Mouse (Mus musculus): ENCODE results near the gene Gabarap.
"Not testable (repeated sequence)": the region's sequence is repeated elsewhere in the genome, so short reads cannot be mapped to it uniquely, and the experiment has no call there.

Gabarap gene

DNA sequence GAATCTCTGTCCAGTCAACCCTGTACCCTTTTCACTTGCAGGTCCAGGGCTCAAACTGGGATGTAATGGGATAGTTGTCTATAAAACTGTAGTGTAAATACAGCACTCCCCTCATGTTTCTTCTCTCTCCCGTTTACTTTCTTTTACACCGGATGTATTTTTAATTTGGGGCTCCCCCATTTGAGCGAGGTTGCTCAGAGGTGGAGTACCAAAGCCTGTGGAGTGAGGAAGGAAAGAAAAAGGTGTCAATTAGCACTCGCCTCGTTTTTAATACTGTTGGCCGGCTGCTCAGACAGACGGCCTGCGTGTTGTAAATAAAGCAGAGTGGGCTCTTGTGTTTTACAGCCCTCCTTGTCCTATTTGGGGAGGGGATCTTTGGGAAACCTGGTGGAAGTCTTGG lies 8.7 kb downstream of the Gabarap start:
- DNase-seq (ENCODE audit: low spot score): no peak

DNA sequence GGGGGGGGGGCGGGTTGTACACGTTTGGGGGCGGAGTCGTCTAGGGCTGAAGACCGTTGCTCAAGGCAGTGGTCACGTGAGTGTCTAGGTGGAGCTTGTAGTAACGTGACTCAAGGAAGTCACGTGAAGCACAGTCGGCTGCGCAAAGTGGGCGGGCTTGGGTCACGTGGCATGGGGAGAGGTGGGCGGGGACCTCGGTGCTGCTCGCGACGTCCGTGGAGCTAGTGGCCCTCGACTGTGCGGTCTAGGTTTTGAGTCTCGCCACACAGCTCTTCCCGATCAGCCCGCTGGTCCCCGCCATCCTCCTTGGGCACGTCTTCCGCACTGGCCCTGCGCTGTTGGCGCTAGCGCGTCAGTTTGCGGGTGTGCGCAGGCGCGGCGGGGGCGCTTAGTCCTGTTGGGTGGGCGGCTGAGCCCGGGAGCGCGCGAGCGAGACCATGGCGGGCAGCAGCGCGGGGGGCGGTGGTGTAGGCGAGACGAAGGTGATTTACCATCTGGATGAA lies 9.5 kb downstream of the Gabarap start, which contains the start of gene Dvl2:
Gene Dvl2, plus strand, starts transcription at position 200 of the 503 bp plus-strand sequence.
- peak; percentile 69 for DNase-seq (ENCODE audit: low spot score)

DNA sequence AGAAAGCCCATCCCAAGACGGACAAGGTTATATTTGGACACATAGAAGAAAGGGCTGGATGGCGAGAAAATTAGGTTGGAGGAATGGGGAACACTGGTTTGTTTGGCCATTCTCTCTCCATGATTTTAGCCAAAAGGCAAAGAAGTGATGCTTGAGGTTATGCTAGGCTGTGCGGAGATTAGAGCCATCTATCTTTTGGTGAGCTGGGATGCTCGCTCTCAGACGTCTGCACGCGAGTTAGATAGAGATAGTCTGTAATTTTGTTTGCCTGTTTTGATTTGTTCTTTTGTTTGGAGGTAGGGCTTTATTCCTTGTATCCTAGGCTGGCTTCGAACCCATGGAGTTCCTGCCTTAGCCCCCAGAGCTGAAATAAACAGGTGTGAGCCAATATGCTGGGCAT lies 10.2 kb downstream of the Gabarap start:
- no peak for DNase-seq (ENCODE audit: low spot score)

DNA sequence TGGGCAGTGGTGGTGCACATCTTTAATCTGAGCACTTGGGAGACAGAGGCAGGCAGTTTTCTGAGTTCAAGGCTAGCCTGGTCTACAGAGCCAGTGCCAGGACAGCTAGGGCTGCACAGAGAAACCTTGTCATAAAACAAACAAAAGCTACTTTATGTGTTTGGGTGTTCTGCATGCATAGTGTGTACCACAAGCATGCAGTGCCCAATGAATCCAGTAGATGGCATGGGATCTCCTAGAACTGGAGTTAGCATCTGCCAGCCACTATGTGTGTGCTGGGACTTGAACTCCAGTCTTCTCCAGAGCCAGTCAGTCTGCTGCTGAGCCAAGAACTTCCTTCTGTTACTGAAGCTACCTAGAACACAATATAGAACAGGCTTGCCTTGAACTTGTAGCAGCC lies 10.9 kb downstream of the Gabarap start:
- DNase-seq (ENCODE audit: low spot score): no peak

DNA sequence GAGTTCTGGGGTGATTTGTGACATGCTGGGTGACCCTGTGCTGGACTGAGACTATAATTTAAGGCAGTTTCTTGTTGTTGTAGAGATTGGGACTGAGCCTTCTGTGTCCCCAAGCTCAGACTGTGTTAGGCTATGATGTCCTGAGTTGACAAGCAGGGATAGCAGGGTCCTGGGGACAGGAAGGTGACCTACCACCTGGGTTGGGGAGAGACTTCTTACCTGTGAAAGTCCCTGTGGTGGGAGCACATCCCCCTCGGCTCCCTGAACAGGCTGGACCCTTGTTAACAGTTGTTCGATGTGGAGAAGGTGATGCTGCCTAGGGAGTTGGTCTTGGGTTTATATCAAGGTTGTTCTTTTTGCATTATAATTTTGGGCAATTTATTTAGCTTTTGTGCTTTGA lies 11.5 kb downstream of the Gabarap start:
- no peak for DNase-seq (ENCODE audit: low spot score)

DNA sequence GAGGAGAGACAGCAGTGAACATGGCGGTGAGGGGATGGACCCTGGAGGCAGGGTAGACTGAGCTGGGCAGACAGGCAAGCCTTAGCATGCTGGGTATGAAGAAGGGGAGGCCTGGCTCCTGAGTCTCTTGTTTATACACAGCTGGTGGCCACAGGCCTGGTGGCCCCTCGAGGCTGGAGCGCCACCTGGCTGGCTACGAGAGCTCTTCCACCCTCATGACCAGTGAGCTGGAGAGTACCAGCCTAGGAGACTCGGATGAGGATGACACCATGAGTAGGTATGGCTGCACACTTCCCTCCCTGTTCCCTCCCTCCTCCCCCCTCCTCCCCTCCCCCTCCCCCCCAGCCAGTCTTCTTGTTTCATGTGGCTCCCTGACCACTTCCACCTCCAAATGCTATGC lies 14.6 kb downstream of the Gabarap start:
- DNase-seq (ENCODE audit: low spot score): no peak

DNA sequence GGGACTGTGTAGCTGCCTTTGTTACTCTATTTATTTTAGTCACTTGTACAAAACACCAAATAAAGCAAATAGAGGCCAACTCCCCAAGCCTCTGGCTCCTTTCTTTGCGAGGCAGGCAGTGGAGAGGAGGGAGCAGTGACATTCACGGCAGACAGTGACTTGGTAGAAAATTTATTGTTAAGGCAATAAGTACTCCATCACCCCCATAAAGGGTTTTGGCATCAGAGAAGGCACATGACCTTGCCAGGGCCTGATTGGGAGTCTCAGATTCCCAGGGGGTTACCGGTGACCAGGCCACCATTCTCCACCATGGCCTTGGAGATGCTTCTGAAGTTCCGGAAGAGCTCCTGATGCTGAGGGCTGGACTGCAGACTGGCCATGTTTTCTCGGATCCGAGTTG lies 19.1 kb downstream of the Gabarap start:
- no peak for DNase-seq (ENCODE audit: low spot score)

DNA sequence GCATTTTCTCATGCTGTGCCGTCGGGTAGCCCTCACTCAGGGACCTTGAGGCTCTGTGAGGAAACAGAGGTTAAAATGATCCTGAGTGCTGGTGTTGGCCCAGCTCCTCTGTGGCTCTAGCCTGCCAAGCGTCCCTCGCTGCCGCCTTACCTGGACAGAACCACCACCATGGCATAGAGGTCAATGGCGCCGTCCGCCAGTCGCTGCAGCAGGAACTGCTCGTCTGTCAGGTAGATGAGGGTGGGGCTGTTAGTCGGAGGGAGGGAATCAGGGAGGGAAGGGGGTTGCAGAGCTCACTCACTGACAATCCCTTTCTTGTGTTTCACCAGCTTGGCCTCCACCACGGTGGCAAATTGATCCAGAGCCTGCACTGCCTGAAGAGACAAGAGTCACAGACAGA lies 19.6 kb downstream of the Gabarap start:
- no peak for DNase-seq (ENCODE audit: low spot score)

DNA sequence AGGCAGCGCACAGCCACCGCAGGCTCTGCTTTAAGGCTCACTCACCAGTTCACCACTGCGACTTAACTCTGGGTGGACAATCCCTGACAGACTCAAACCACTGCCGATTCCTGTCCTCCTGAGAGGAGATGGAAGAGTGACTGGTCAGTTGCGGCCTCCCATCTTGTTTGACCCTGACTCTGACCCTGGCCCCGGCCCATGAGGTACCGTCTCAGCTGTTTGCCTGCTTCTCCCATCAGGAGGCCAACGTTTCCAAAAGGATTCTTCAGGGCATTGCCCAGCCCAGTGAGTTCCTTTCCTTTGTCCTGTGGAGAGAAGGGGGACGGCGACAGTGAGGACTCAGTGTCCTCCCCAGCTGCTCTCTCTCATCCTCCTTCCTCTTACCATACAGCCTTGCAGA lies 20.0 kb downstream of the Gabarap start:
- DNase-seq (ENCODE audit: low spot score): no peak

DNA sequence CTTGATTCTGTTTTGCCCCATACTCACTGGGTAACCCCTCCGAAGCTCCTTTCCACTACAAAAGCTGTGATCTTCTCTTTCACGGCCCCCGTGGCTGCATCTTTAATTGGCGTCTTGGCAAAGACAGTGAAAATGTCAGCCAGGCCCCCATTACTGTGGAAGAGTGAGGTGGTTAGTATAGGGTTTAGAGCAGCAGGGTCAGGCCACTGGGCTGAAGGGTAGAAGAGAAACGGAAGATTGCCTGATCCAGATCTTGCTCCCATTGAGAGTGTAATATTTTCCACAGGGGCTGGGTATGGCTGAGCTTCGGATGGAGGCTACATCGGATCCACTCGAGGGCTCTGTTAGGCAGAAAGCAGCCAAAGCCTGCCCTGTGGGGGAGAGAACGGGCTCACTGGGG lies 22.0 kb downstream of the Gabarap start:
- DNase-seq (ENCODE audit: low spot score): no peak

DNA sequence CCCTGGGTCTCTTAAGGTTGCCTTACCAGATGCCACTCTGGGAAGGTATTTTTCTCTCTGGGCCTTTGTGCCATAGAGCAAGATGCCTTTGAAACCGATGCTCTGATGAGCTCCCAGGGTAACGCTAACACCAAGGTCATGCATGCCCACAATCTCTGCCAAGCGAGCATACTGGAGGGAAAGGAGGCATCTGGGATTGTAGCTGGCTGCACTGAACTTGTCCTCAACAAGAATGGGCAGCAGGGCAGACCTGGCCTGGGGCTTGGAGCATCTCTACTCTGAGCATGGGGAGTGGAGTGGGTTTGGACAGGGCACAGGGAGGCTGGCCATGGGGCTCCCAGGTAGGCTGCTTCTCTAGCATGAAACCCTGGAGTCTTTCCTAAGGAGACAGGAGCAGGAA lies 22.5 kb downstream of the Gabarap start:
- DNase-seq (ENCODE audit: low spot score): no peak

DNA sequence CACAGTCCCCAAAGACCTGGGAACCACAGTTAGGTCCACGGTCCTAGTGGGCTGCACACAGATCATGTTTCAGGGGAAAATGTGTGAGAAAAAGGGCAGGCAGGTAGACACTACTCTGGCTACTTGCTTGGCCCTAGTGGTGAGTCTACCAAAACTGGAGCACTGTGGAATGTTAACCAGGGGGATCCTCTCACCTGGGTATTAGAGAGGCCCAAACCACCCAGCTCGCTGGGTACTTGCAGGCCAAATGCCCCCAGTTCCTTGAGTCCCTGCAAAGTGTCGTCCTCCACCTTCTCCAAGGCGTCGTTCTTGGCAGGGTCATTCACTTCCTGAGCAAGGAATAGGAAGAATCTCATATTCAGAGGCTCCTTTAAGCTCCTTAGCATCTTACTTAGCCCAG lies 23.1 kb downstream of the Gabarap start:
- DNase-seq (ENCODE audit: low spot score): no peak

DNA sequence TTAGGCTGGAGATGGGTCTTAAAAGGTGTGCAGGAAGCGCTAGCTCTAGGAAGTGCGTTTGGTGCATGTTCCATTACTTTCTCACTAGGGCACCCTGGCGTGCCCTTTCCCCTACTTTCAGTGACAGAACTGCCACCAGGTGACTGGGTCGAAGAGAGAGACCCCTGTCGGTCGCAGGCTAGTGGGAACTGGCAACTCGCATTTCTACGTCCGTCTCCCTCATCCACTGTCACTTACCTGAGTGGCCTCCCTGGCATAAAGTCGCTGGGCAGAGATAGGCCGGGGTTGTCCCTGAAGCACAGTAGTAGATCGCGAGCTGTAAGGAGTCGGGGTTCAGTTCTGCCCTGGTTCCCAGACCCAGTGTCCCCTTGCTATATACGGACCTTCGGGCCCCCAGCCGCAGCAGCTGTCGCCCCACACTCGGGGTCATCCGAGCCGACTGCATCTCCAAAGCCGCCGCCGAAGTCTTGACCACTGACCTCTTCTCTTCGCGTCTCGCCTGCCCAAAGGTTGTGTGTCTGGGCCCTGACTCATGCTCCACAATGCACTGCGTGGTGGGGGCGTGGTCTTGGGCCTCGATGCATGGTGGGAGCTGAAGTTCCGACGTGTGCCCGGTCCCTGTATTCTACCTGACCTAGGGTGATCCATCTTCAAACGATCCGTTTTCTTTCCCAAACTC lies 24.1 kb downstream of the Gabarap start, which contains the start of gene Acadvl:
Gene Acadvl, minus strand, starts transcription at position 532 of the 679 bp plus-strand sequence.
- peak; percentile 63 for DNase-seq (ENCODE audit: low spot score)

DNA sequence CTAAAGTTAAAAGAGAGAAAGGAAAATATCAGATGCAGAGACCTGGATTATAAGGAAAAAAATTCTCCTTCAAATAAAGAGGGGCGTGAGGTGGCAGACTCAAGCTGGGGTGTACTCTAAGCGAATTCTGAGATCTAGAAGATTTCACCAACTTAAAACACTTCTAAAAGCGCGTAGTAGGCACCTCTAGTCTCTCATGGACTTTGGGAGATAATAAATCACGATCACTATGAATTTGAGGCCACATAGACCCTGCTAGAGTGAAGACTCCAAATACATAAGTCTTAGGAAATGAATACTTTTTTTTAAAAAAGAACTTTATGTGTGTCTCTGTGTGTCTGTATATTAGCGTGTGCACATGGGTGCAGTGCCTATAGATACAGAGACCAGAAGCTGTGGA lies 24.7 kb downstream of the Gabarap start:
- DNase-seq (ENCODE audit: low spot score): no peak

DNA sequence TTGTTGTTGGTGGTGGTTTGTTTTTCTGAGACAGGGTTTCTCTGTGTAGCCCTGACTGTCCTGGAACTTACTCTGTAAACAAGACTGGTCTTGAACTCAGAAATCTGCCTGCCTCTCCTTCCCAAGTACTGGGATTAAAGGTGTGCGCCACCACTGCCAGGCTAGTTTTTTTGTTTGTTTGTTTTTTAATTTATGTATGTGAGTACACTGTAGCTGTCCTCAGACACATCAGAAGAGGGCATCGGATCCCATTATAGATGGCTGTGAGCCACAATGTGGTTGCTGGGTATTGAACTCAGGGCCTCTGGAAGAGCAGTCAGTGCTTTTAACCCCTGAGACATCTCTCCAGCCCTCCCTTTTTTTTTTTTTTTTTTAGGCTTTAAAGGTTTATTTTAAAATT lies 25.2 kb downstream of the Gabarap start:
- not testable (repeated sequence) for DNase-seq (ENCODE audit: low spot score)

DNA sequence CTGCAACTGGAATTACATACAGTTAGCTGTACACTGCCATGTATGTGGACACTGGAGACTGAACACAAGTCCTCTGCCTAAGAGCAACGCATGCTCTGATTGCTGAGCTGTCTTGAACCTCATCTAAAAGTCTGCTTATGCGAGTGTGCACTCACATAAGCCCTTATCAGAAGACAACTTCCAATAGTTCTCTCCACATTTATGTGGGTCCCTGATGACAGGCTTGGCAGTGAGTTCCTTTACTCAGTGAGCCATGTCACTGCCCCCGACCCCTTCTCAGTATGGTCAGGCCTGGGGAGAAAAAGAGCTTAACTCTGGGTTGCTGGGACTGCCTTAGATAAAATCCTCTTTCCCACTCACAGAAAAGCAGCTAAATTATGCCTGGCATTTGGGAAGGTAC lies 25.7 kb downstream of the Gabarap start, which contains the start of gene Dlg4:
Gene Dlg4, plus strand, starts transcription at position 274 of the 400 bp plus-strand sequence.
- no peak for DNase-seq (ENCODE audit: low spot score)

DNA sequence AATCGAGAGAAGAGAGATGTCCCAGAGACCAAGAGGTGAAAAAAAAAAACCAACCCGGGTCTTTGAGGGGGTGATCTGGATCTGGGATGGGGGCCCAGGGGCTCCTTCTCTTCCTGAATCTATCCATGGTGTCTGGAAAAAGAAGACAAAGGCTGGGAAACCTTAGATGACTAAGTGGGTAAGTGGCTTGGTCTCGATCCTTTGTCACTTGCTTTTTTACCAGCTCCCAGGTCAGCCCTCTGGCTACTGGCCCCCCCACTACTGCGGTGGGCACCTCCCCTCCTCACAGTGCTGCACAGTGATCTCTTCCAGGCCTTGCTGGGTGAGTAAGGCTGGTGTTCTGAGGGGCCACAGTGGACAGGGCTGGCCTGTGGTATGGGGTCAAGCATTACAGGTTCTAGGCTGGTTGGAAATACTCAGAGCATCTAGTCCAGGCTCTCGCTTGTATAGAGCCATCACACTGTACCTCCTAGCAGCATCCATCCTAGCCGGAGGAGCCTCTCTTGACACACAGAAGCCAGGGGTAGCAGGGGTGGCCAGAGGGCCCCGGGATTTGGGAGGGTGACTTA lies 26.3 kb downstream of the Gabarap start:
- no peak for DNase-seq (ENCODE audit: low spot score)

DNA sequence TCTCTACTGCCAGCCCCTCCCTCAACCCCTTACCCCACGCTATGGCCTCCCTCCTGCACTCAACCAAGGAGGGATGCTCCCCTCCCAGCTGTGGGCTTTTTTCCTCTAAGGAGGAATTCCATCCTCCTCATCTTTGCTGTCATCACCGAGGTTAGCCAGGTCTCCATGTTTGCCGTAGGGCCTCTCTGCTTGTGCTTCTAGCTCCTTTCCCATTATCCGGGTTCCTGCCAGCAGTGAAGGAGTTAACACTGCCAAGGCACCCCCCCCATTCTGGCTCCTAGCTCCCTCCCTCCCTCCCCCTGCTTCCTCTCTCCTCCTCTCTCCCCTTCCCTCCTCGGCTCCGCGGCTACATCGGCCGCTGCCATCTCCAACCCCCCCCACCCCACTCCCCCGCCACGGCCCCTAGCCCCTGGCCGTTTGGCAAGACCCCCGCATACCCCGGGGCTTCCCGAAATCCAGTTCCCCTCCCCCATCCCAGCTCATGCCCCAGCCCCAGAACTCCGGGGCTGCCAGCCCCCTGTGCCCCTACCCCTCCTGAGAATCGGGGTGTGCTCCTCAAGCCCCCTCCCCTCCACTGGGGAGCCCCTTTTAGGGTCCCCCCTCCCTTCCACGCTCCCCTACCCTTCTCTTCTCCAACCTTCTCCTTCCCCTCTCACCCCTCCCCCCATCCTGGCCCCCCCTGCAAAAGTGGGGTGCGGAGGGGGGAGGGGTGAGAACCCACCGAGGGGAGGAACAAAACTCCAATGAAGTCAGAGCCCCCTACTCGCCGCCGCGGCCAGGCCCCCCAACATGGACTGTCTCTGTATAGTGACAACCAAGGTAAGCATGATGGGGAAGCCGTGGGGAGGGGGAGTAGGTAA lies 27.4 kb downstream of the Gabarap start:
- no peak for DNase-seq (ENCODE audit: low spot score)

DNA sequence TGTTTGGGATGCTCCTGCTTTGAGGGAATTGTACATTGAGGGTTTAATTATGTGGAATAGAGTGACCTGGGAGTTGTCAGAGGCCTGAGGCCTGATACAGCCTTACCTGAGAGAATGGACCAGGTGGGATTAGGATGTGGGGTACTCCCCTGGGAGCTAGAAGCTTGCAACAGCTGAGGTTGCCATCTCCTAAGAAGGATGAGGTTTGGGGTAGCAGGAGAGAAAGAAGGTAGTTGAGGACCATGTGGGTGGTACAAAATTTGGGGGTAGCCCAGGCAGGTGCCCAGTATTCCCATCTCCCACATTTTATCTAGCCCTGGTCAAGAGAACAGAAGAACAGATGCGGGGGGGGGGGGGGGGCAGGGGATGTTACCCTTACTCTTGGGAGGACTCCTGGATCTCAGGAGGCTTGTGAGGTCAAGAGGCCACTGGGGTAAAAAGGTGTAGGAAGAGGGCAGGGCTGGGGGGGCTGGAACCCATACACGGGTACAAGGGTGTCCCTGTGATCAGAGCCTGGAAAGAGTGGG lies 28.6 kb downstream of the Gabarap start:
- DNase-seq (ENCODE audit: low spot score): no peak

DNA sequence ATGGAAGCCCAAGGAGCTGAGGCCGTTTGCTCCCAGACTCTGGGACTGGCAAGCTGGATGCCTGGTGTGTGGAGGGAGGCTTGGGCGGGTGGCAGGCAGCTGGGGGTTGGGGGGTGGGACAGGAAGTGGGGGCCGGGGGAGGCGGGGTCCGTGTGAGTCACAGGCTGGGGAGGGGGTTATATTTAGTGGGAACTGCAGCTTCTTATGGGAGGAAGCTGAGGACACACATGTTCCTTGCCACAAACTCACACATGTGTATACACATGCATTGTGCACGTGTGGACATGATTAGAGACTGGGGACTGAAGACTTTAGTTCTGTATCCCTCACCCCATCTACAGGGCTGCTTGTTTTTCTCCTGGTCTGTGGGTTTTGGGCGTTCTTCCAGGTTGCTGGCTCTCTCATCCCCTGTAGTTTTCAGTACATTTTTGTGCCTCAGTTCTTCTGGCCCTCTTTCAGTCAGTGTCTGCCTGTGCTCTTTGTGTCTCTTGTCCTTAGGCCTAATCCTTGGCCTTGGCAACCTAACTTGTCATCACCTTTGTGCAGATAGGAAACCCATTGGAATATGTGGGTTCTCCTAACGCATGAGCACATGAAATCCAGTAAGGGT lies 29.2 kb downstream of the Gabarap start:
- DNase-seq (ENCODE audit: low spot score): no peak

DNA sequence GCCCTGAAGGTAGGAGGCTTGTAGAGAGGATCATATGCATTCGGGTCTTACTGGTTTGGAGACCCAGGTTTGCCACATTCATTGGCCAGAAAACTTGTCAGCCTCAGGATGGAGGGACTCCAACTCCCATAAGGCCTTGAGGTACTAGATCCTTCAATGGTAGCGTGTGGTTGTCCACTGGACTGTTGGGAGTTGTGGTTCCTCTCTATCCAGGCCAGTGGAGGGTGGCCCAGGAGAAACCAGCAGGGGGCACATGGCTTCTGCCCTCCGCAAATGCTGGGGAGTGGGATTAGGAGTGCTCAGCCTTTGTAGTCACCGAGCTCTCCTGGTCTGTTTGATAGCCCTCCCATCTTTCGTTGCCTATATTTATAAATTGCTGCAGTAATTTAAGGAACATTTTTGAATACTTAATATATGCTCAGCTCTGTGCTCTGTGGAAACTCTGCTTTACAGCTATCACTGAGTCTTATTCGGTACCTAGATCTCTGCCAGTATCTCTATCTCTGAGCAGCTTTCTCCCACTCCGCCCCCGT lies 29.9 kb downstream of the Gabarap start:
- no peak for DNase-seq (ENCODE audit: low spot score)

All from urinary bladder, postnatal 10 days (tissue).